Mouse (Mus musculus) midbrain, postnatal 0 days (tissue): ENCODE measurements around the gene Gfer. TPM values are rescaled to one million over a fixed set of nuclear protein-coding genes. Genes with fewer than 3 reads are reported as not detected.
"Not testable (repeated sequence)": the region's sequence is repeated elsewhere in the genome, so short reads cannot be mapped to it uniquely, and the experiment has no call there.

Experiments used
- ATAC-seq: fragments of 200-750 bp; cut with Nextera tagmentation; 2 replicates; pipeline ENCODE4 v1.8.0; 2017; ENCODE audit warnings: moderate number of reproducible peaks, mild to moderate bottlenecking, moderate TSS enrichment, moderate library complexity; ENCODE audit not compliant: low FRiP score
- DNase-seq: peaks from one replicate; pipeline ENCODE4 v3.0.0-alpha.2; 2015; ENCODE audit warnings: low spot score
- H3K27ac ChIP-seq: fragments of 300-500 bp; sonication (generic); 2 replicates; pipeline ENCODE4 v1.5.1; 2014; ENCODE audit warnings: low read depth, mild to moderate bottlenecking, low read length, mixed read lengths
- H3K27me3 ChIP-seq: fragments of 300-500 bp; sonication (generic); 2 replicates; pipeline ENCODE4 v1.6.1; 2014; ENCODE audit warnings: low read length, control low read depth, mixed read lengths; ENCODE audit not compliant: insufficient read depth
- H3K36me3 ChIP-seq: fragments of 300-500 bp; sonication (generic); 2 replicates; pipeline ENCODE4 v1.6.1; 2014; ENCODE audit warnings: low read length, control low read depth, mixed read lengths; ENCODE audit not compliant: insufficient read depth
- H3K4me1 ChIP-seq: fragments of 300-500 bp; sonication (generic); 2 replicates; pipeline ENCODE4 v1.6.1; 2014; ENCODE audit warnings: mild to moderate bottlenecking, control low read depth, antibody characterized with exemption, low read length, mixed read lengths; ENCODE audit not compliant: insufficient read depth
- H3K4me2 ChIP-seq: fragments of 300-500 bp; sonication (generic); 2 replicates; pipeline ENCODE4 v1.6.1; 2014; ENCODE audit warnings: low read depth, mild to moderate bottlenecking, low read length, mixed read lengths; ENCODE audit not compliant: poor library complexity, severe bottlenecking
- H3K4me3 ChIP-seq: fragments of 300-500 bp; sonication (generic); 2 replicates; pipeline ENCODE4 v1.5.1; 2014; ENCODE audit warnings: low read depth, mild to moderate bottlenecking, low read length, moderate library complexity
- H3K9ac ChIP-seq: fragments of 300-500 bp; sonication (generic); replicated peaks from 2 replicates; pipeline ENCODE4 v1.6.1; 2014; ENCODE audit warnings: mild to moderate bottlenecking, low read length, moderate library complexity, mixed read lengths; ENCODE audit not compliant: poor library complexity, severe bottlenecking
- H3K9me3 ChIP-seq: fragments of 300-500 bp; sonication (generic); 2 replicates; pipeline ENCODE4 v1.6.1; 2016; ENCODE audit warnings: low read length, control low read depth
- CTCF ChIP-seq: IDR thresholded peaks from 2 replicates; pipeline ENCODE4 v1.5.1; 2016; ENCODE audit warnings: antibody characterized with exemption, mild to moderate bottlenecking
- WGBS: fragments of 180-500 bp; shearing (Covaris S2); extraction: QIAGEN DNeasy Blood & Tissue Kit; methylation state at CpG from one replicate; pipeline ENCODE4 v1.1.7; 2014; 5-methylcytosine and 5-hydroxymethylcytosine counted together
- polyA plus RNA-seq: library from polyadenylated mRNA; unstranded; fragments of >200 nt; fragmentation: Nextera tagmentation; extraction: Ambion mirVana; gene quantifications from 2 replicates; pipeline ENCODE4 v1.2.1, GENCODE M21; 2015
- total RNA-seq: library from RNA; depleted of rRNA; stranded (reverse); fragments of >200 nt; gene quantifications from 2 replicates; pipeline ENCODE4 v1.2.3, GENCODE M21; 2014

Gfer gene
- total and polyA plus RNA-seq, 2 experiments from 2014 or later, result 28.0 to 39.4 TPM

DNA sequence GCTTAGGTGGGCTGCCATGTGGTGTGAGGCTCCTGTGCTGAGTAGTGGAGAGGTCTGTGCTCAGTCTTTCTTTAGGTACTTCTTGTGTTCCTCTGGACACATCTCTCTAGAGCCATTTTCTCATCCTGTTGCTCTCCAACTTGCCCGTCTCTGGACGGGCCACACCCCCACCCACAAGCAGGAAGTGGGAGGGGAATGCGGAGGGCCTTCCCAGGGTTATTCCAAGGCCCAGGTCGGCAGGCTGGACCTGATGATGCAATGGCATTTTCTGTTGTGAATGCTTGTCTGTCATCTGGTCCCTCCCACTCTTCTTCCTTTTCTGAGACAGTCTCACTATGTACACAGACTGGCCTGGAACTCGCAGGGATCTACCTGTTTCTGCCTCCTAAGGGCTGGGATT lies 23.8 kb downstream of the Gfer start:
- no peak for ATAC-seq
- WGBS, result 35% methylated on average over 5 of the region's 5 CpGs
- Histone ChIP-seq H3K36me3 (peaks cover 6% of the 10 kb centered on the region; the same call in 1 of the 2 replicates), H3K9me3 (no peaks in the 10 kb centered on the region), H3K4me1 (peaks cover 15% of the 10 kb centered on the region; the same call in 1 of the 2 replicates), H3K27me3 (no peaks in the 10 kb centered on the region), H3K4me3 (no peak overlapping the region), H3K27ac (no peak overlapping the region), H3K9ac (0 out of 2 replicates have a peak overlapping the region, but pooled peaks have one; percentile 36), H3K4me2 (no peak overlapping the region)
- no peak for TF ChIP-seq CTCF
- no peak for DNase-seq

GRCm38 (mm10) chr17:24671346-24671745 lies 24.6 kb downstream of the Gfer start:
- ATAC-seq, result no peak
- H3K9ac ChIP-seq, result no peak overlapping the region; the same call in 1 of the 2 replicates
- WGBS, result 71% methylated on average over 5 of the region's 5 CpGs

DNA sequence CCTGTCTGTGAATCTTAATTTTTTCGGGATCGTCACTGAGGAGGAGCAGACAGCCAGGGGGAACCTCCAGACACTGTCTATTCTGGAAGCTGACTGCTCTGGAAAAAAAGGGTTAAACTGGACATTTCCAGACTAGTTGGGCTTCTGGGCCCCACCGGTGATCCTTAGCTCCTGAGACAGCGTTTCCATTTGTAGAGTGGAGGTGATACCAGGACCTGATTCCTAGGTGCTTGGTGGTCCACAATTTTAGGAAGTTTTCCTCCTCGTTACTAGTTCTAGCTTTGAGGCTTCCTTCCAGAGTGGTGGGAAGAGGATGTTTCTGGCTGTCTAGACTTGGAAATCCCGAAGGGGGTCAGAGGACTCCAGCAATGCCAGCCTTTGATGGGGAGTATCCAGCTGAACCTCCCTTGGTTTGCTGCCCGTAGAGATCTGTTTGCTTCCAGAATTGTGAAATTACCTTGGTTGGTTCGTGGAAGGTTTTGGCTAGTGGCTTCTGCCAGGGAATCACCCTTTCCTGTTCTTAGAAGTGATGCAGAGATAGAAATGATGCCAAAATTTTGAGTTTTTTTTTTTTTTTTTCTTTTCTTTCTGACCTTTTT lies 25.6 kb downstream of the Gfer start:
- 14% methylated on average over 8 of the region's 8 CpGs for WGBS
- Histone ChIP-seq H3K9ac (peak overlapping the region; percentile 83), H3K4me3 (peak overlapping the region; percentile 86), H3K4me1 (peaks cover 15% of the 10 kb centered on the region; the same call in 1 of the 2 replicates), H3K36me3 (no peaks in the 10 kb centered on the region), H3K27ac (peak overlapping the region; percentile 82), H3K9me3 (no peaks in the 10 kb centered on the region), H3K4me2 (peak overlapping the region; percentile 69), H3K27me3 (no peaks in the 10 kb centered on the region)
- ATAC-seq (no peak), DNase-seq (no peak)
- no peak for TF ChIP-seq CTCF

More at GRCm38 (mm10) chr17:24671346-24671745, 24.6 kb downstream of the Gfer start:
- no peak overlapping the region for H3K4me3 ChIP-seq
- H3K9me3 ChIP-seq, result no peaks in the 10 kb centered on the region
- peak overlapping the region; percentile 69 for H3K4me2 ChIP-seq
- peaks cover 15% of the 10 kb centered on the region; the same call in 1 of the 2 replicates for H3K4me1 ChIP-seq
- no peak for TF ChIP-seq CTCF
- H3K27ac ChIP-seq, result no peak overlapping the region
- H3K27me3 ChIP-seq, result no peaks in the 10 kb centered on the region
- DNase-seq, result no peak
- H3K36me3 ChIP-seq, result no peaks in the 10 kb centered on the region

- Histone ChIP-seq H3K36me3 (no peaks in the 10 kb centered on the region), H3K9me3 (no peaks in the 10 kb centered on the region), H3K4me1 (peaks cover 15% of the 10 kb centered on the region; the same call in 1 of the 2 replicates), H3K4me3 (peak within 1 kb of the TSS; percentile 86), H3K4me2 (peak within 1 kb of the TSS; percentile 69), H3K9ac (peak within 1 kb of the TSS; percentile 83), H3K27me3 (no peaks in the 10 kb centered on the region), H3K27ac (peak within 1 kb of the TSS; percentile 82)
- peak; percentile 97 for DNase-seq
- WGBS, result under 1% methylated on average over 68 of the region's 80 CpGs
- peak; percentile 98 for ATAC-seq
- TF ChIP-seq CTCF, result peak; percentile 36; the same call in 1 of the 2 replicates
These were observed 26.3 kb downstream of the Gfer start, which contains the start of gene Zfp598 for GRCm38 (mm10) chr17:24669545-24670245. Gene Zfp598, plus strand, starts transcription at chr17:24669687.

GRCm38 (mm10) chr17:24669214-24669544 lies 26.8 kb downstream of the Gfer start:
- 12% methylated on average over 15 of the region's 15 CpGs for WGBS
- not testable (repeated sequence) for H3K36me3 ChIP-seq, H3K9me3 ChIP-seq, DNase-seq, H3K27me3 ChIP-seq
- peaks cover 15% of the 10 kb centered on the region; the same call in 1 of the 2 replicates for H3K4me1 ChIP-seq
- peak overlapping the region; percentile 83; the same call in 1 of the 2 replicates for H3K9ac ChIP-seq
- ATAC-seq, result peak; percentile 29
- H3K4me3 ChIP-seq, result peak overlapping the region; percentile 86
- peak overlapping the region; percentile 69 for H3K4me2 ChIP-seq
- H3K27ac ChIP-seq, result peak overlapping the region; percentile 82

DNA sequence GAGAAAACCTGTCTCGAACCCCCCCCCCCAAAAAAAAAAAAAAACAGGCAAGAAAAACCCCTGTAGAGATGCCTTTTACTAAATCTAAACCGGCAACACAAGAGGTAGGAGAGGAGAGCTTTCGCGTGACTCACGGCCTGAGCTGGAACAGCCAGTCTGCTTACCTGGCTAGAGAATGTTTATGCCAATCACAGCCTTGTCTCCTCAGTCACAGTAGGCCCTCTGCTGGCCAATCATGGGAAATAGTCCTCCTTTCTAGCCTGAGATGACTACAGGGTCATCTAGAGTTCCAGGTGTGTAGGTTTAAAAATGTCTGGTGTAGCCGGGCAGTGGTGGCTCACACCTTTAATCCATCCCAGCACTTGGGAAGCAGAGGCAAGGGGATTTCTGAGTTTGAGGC lies 28.5 kb downstream of the Gfer start:
- Histone ChIP-seq H3K36me3 (no peaks in the 10 kb centered on the region), H3K4me3 (no peak overlapping the region), H3K9me3 (no peaks in the 10 kb centered on the region), H3K4me2 (no peak overlapping the region), H3K4me1 (peaks cover 15% of the 10 kb centered on the region; the same call in 1 of the 2 replicates), H3K9ac (no peak overlapping the region), H3K27ac (no peak overlapping the region), H3K27me3 (no peaks in the 10 kb centered on the region)
- no peak for ATAC-seq
- peak; percentile 69 for DNase-seq
- TF ChIP-seq CTCF, result peak; percentile 81
- 29% methylated on average over 6 of the region's 6 CpGs for WGBS

DNA sequence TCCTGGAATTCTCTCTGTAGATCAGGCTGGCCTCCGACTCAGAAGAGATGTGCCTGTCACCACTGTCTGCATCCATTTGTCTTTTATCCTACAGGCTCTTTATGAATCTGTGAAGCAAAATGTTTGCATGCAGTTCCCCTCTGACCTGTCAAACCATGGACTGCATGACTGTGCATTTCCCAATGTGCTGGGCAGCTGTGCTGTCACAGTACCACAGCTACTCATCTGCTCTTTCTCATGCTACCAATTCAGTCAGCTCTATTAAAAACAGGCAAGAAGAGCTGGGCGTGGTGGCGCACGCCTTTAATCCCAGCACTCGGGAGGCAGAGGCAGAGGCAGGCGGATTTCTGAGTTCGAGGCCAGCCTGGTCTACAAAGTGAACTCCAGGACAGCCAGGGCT lies 28.9 kb downstream of the Gfer start:
- not testable (repeated sequence) for H3K4me3 ChIP-seq, H3K27me3 ChIP-seq, H3K27ac ChIP-seq, H3K9me3 ChIP-seq, H3K4me2 ChIP-seq, H3K36me3 ChIP-seq, DNase-seq, ATAC-seq, H3K9ac ChIP-seq
- WGBS, result 74% methylated on average over 7 of the region's 7 CpGs
- peaks cover 11% of the 10 kb centered on the region; the same call in 1 of the 2 replicates for H3K4me1 ChIP-seq
